Mouse (Mus musculus) kidney, embryonic 14.5 days (tissue): ENCODE measurements at regions not wholly inside any gene's neighbourhood (a gene's known extent, or its start where the extent isn't known, plus 50 kb on each side); places are given as distances from the start of the nearest gene placed in this dataset.

Source experiments
- ATAC-seq: fragments of 200-750 bp; cut with Nextera tagmentation; 2 replicates; pipeline ENCODE4 v1.8.0; 2017; ENCODE audit warnings: moderate number of reproducible peaks, mild to moderate bottlenecking, moderate TSS enrichment, moderate library complexity; ENCODE audit not compliant: low FRiP score, low TSS enrichment
- H3K27ac ChIP-seq: fragments of 300-500 bp; sonication (generic); 2 replicates; pipeline ENCODE4 v1.5.1; 2014; ENCODE audit warnings: low read depth, mild to moderate bottlenecking, low read length, moderate library complexity, mixed read lengths
- H3K27me3 ChIP-seq: fragments of 300-500 bp; sonication (generic); 2 replicates; pipeline ENCODE4 v1.6.1; 2014; ENCODE audit warnings: mild to moderate bottlenecking, low read length; ENCODE audit not compliant: control insufficient read depth, insufficient read depth
- H3K36me3 ChIP-seq: fragments of 300-500 bp; sonication (generic); 2 replicates; pipeline ENCODE4 v1.6.1; 2014; ENCODE audit warnings: low read length, mixed read lengths; ENCODE audit not compliant: control insufficient read depth, insufficient read depth
- H3K4me1 ChIP-seq: fragments of 300-500 bp; sonication (generic); 2 replicates; pipeline ENCODE4 v1.6.1; 2014; ENCODE audit warnings: low read length, mixed read lengths; ENCODE audit not compliant: control insufficient read depth, insufficient read depth
- H3K4me2 ChIP-seq: fragments of 300-500 bp; sonication (generic); replicated peaks from 2 replicates; pipeline ENCODE4 v1.6.1; 2014; ENCODE audit warnings: low read depth, mild to moderate bottlenecking, low read length
- H3K4me3 ChIP-seq: fragments of 300-500 bp; sonication (generic); 2 replicates; pipeline ENCODE4 v1.5.1; 2014; ENCODE audit warnings: mild to moderate bottlenecking, low read length
- H3K9ac ChIP-seq: fragments of 300-500 bp; sonication (generic); 2 replicates; pipeline ENCODE4 v1.6.1; 2014; ENCODE audit warnings: low read depth, mild to moderate bottlenecking, low read length, moderate library complexity
- H3K9me3 ChIP-seq: fragments of 300-500 bp; sonication (generic); 2 replicates; pipeline ENCODE4 v1.6.1; 2016; ENCODE audit warnings: low read length; ENCODE audit not compliant: control insufficient read depth
- whole genome bisulfite sequencing: fragments of 180-500 bp; shearing (Covaris S2); extraction: QIAGEN DNeasy Blood & Tissue Kit; methylation state at CpG from one replicate; pipeline ENCODE4 v1.1.7; 2014; 5-methylcytosine and 5-hydroxymethylcytosine counted together

- H3K27ac ChIP-seq: no peak overlapping the region
- H3K36me3 ChIP-seq: no peaks in the 10 kb centered on the region
- 0 out of 2 replicates have a peak, but pooled peaks cover 6% of the 10 kb centered on the region for H3K4me1 ChIP-seq
- H3K9ac ChIP-seq: no peak overlapping the region
- no peaks in the 10 kb centered on the region for H3K27me3 ChIP-seq
- no peak for ATAC-seq
- 58% methylated on average over 3 of the region's 3 CpGs for WGBS
- no peak overlapping the region for H3K4me2 ChIP-seq
- no peak overlapping the region for H3K4me3 ChIP-seq
- H3K9me3 ChIP-seq: no peaks in the 10 kb centered on the region
These were observed 70.4 kb downstream of the Tmem30b start for GRCm38 (mm10) chr12:73475774-73476173.

- 53% methylated on average over 5 of the region's 5 CpGs for WGBS
- Histone ChIP-seq H3K36me3 (no peaks in the 10 kb centered on the region), H3K27me3 (no peaks in the 10 kb centered on the region), H3K4me1 (0 out of 2 replicates have a peak, but pooled peaks cover 6% of the 10 kb centered on the region), H3K9me3 (no peaks in the 10 kb centered on the region), H3K4me3 (no peak overlapping the region), H3K9ac (no peak overlapping the region), H3K4me2 (no peak overlapping the region), H3K27ac (no peak overlapping the region)
- no peak for ATAC-seq
These were observed 71.2 kb downstream of the Tmem30b start for GRCm38 (mm10) chr12:73475020-73475419.

- no peak overlapping the region for H3K9ac ChIP-seq
- H3K9me3 ChIP-seq: no peaks in the 10 kb centered on the region
- H3K4me2 ChIP-seq: no peak overlapping the region
- 66% methylated on average over 4 of the region's 4 CpGs for WGBS
- H3K27ac ChIP-seq: no peak overlapping the region
- ATAC-seq: no peak
- H3K4me3 ChIP-seq: no peak overlapping the region
- 0 out of 2 replicates have a peak, but pooled peaks cover 6% of the 10 kb centered on the region for H3K4me1 ChIP-seq
- no peaks in the 10 kb centered on the region for H3K36me3 ChIP-seq
- H3K27me3 ChIP-seq: no peaks in the 10 kb centered on the region
These were observed 73.1 kb downstream of the Tmem30b start for GRCm38 (mm10) chr12:73473111-73473510.

- Histone ChIP-seq H3K4me3 (no peak overlapping the region; the same call in 1 of the 2 replicates), H3K27ac (no peak overlapping the region; the same call in 1 of the 2 replicates), H3K36me3 (no peaks in the 10 kb centered on the region), H3K27me3 (no peaks in the 10 kb centered on the region), H3K9me3 (no peaks in the 10 kb centered on the region), H3K4me1 (0 out of 2 replicates have a peak, but pooled peaks cover 6% of the 10 kb centered on the region), H3K9ac (no peak overlapping the region), H3K4me2 (peak overlapping the region; percentile 26)
- no peak for ATAC-seq
- 44% methylated on average over 9 of the region's 9 CpGs for WGBS
These were observed 74.2 kb downstream of the Tmem30b start for GRCm38 (mm10) chr12:73471966-73472365.

DNA sequence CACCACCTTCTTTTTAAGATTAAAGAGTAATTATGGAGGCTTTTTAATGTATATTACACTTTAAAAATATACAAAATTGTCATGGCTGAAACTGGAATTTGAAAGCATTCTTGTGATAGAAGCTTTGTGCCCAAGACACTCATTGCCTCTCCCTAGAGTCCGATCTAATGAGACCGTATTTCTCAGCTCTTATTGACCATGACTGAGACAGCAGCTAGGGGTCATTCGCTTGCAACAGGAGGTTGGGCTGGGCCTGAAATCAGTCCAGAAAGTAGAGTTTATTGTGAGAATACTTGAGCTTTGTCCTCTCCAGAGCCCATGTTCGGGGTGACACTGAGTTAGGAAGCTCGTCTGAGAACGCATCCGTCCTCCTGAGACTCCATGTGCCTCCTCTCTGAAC is 79.7 kb downstream of the Tmem30b start:
- peak; percentile 57; the same call in 1 of the 2 replicates for ATAC-seq
- Histone ChIP-seq H3K4me3 (no peak overlapping the region), H3K27me3 (no peaks in the 10 kb centered on the region), H3K9ac (no peak overlapping the region), H3K9me3 (no peaks in the 10 kb centered on the region), H3K27ac (no peak overlapping the region), H3K36me3 (no peaks in the 10 kb centered on the region), H3K4me2 (no peak overlapping the region), H3K4me1 (peaks cover 5% of the 10 kb centered on the region; the same call in 1 of the 2 replicates)
- WGBS: 39% methylated on average over 7 of the region's 7 CpGs

DNA sequence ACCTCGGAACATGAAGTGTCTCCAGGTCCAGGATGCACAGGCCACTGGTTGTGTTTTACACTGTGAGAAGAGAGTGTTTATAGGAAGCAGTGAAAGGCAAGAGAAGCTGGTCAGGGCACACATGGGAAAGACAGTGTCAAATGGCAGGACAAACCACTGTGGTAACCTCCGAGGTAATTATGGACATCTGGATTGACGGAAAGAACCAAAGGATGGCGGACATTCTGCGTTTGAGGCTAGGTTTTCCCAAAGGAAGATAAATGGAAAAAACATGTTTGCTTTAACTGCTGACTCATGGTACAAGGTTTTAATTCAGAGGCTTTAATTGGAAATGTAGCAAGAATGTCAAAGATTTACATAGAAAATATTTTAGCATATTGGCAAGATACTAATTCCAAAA is 80.2 kb downstream of the Tmem30b start:
- Histone ChIP-seq H3K4me2 (no peak overlapping the region), H3K9ac (no peak overlapping the region), H3K27me3 (no peaks in the 10 kb centered on the region), H3K36me3 (no peaks in the 10 kb centered on the region), H3K27ac (no peak overlapping the region), H3K9me3 (no peaks in the 10 kb centered on the region), H3K4me3 (no peak overlapping the region), H3K4me1 (peaks cover 5% of the 10 kb centered on the region; the same call in 1 of the 2 replicates)
- no peak for ATAC-seq
- WGBS: 59% methylated on average over 5 of the region's 5 CpGs

GRCm38 (mm10) chr12:73464311-73464710 is 81.9 kb downstream of the Tmem30b start:
- Histone ChIP-seq H3K9me3 (no peaks in the 10 kb centered on the region), H3K9ac (no peak overlapping the region), H3K4me3 (no peak overlapping the region), H3K4me2 (no peak overlapping the region), H3K36me3 (no peaks in the 10 kb centered on the region), H3K27ac (no peak overlapping the region), H3K4me1 (peaks cover 21% of the 10 kb centered on the region), H3K27me3 (no peaks in the 10 kb centered on the region)
- 84% methylated on average over 5 of the region's 5 CpGs for WGBS
- no peak for ATAC-seq

DNA sequence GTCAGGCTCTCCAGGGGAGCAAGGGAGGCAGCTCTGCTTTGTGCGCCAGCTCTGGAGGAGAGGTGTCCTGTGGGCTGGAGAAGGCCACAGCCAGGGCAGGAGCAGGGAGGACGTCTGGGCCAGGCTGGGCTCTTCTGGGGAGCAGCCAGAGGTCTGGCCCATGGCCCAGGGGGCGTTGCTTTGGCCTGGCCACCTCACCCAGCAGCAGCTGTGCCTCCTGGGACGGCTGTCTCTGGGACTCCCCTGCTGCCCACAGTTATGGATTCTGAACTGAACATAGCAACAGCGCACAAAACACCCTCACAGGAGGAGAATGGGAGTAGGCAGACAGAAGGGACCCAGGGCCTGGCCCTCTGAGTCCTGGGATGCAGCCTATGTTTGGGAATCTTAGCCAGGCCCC is 84.1 kb downstream of the Tmem30b start:
- 0 out of 2 replicates have a peak, but pooled peaks cover 2% of the 10 kb centered on the region for H3K9me3 ChIP-seq
- whole genome bisulfite sequencing: 55% methylated on average over 5 of the region's 5 CpGs
- peaks cover 21% of the 10 kb centered on the region for H3K4me1 ChIP-seq
- no peaks in the 10 kb centered on the region for H3K36me3 ChIP-seq
- H3K4me3 ChIP-seq: no peak overlapping the region
- H3K27ac ChIP-seq: no peak overlapping the region
- H3K27me3 ChIP-seq: no peaks in the 10 kb centered on the region
- no peak for ATAC-seq
- no peak overlapping the region for H3K4me2 ChIP-seq
- H3K9ac ChIP-seq: 0 out of 2 replicates have a peak overlapping the region, but pooled peaks have one; percentile 18

DNA sequence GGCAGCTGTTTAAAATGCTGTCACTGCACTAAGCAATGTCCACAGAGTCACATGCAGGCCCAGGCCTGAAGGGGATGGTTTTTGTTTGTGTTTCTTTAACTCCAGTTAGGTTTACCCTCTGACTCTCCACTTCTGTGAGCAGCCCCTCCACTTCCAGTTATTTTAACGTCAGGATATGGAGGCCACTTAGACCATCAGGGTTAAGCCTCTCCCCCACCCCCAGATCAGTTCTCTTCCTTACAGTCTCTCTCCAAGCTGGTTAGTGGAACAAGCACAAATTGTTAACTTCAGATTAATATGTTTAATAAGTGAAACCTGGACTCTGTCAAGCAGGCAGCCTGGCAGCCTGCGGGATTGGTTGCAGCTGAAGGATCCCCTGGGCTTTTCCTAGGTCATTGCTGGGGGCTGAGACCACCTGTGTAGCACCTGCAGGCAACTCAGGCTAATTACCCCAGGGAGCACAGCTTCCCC is 85.9 kb downstream of the Tmem30b start:
- Histone ChIP-seq H3K4me3 (no peak overlapping the region), H3K27me3 (no peaks in the 10 kb centered on the region), H3K9ac (no peak overlapping the region), H3K4me2 (no peak overlapping the region), H3K9me3 (0 out of 2 replicates have a peak, but pooled peaks cover 2% of the 10 kb centered on the region), H3K36me3 (no peaks in the 10 kb centered on the region), H3K4me1 (peaks cover 21% of the 10 kb centered on the region), H3K27ac (0 out of 2 replicates have a peak overlapping the region, but pooled peaks have one; percentile 47)
- ATAC-seq: peak; percentile 75
- WGBS: 13% methylated on average over 2 of the region's 2 CpGs
